Mouse (Mus musculus): ENCODE results near the gene Tspoap1. TPM values are rescaled to one million over a fixed set of nuclear protein-coding genes. Genes with fewer than 3 reads are reported as not detected.

Tspoap1 gene
- total RNA-seq, 1 experiment from 2014 or later, result 4.3 TPM

GRCm38 (mm10) chr11:87756251-87756820 lies 4.0 kb upstream of the Tspoap1 start:
- ATAC-seq (replicated peaks; ENCODE audit: insufficient number of reproducible peaks, low FRiP score, low TSS enrichment, poor library complexity, severe bottlenecking), result peak; percentile 32

- ATAC-seq (replicated peaks; ENCODE audit: insufficient number of reproducible peaks, low FRiP score, low TSS enrichment, poor library complexity, severe bottlenecking), result no peak
These were observed 3.1 kb upstream of the Tspoap1 start for GRCm38 (mm10) chr11:87757001-87757954.

GRCm38 (mm10) chr11:87758161-87758911 lies 2.0 kb upstream of the Tspoap1 start:
- no peak for ATAC-seq (replicated peaks; ENCODE audit: insufficient number of reproducible peaks, low FRiP score, low TSS enrichment, poor library complexity, severe bottlenecking)

- ATAC-seq (replicated peaks; ENCODE audit: insufficient number of reproducible peaks, low FRiP score, low TSS enrichment, poor library complexity, severe bottlenecking), result no peak
These were observed 1.3 kb upstream of the Tspoap1 start for GRCm38 (mm10) chr11:87758957-87759608.

GRCm38 (mm10) chr11:87759609-87760005 lies 734 bp upstream of the Tspoap1 start:
- peak; percentile 11 for ATAC-seq (replicated peaks; ENCODE audit: insufficient number of reproducible peaks, low FRiP score, low TSS enrichment, poor library complexity, severe bottlenecking)

- no peak for ATAC-seq (replicated peaks; ENCODE audit: insufficient number of reproducible peaks, low FRiP score, low TSS enrichment, poor library complexity, severe bottlenecking)
These were observed 910 bp downstream of the Tspoap1 start for GRCm38 (mm10) chr11:87761181-87761721.

GRCm38 (mm10) chr11:87761806-87762701 lies 1.7 kb downstream of the Tspoap1 start:
- ATAC-seq (replicated peaks; ENCODE audit: insufficient number of reproducible peaks, low FRiP score, low TSS enrichment, poor library complexity, severe bottlenecking), result no peak

GRCm38 (mm10) chr11:87762702-87763385 lies 2.5 kb downstream of the Tspoap1 start:
- ATAC-seq (replicated peaks; ENCODE audit: insufficient number of reproducible peaks, low FRiP score, low TSS enrichment, poor library complexity, severe bottlenecking), result no peak

- no peak for ATAC-seq (replicated peaks; ENCODE audit: insufficient number of reproducible peaks, low FRiP score, low TSS enrichment, poor library complexity, severe bottlenecking)
These were observed 3.2 kb downstream of the Tspoap1 start for GRCm38 (mm10) chr11:87763511-87763987.

GRCm38 (mm10) chr11:87763988-87764876 lies 3.9 kb downstream of the Tspoap1 start:
- no peak for ATAC-seq (replicated peaks; ENCODE audit: insufficient number of reproducible peaks, low FRiP score, low TSS enrichment, poor library complexity, severe bottlenecking)

GRCm38 (mm10) chr11:87768745-87769144 lies 8.4 kb downstream of the Tspoap1 start:
- no peak for ATAC-seq (replicated peaks; ENCODE audit: insufficient number of reproducible peaks, low FRiP score, low TSS enrichment, poor library complexity, severe bottlenecking)

GRCm38 (mm10) chr11:87770989-87771388 lies 10.6 kb downstream of the Tspoap1 start:
- ATAC-seq (replicated peaks; ENCODE audit: insufficient number of reproducible peaks, low FRiP score, low TSS enrichment, poor library complexity, severe bottlenecking), result peak; percentile 76

- no peak for ATAC-seq (replicated peaks; ENCODE audit: insufficient number of reproducible peaks, low FRiP score, low TSS enrichment, poor library complexity, severe bottlenecking)
These were observed 12.0 kb downstream of the Tspoap1 start for GRCm38 (mm10) chr11:87772354-87772753.

- no peak for ATAC-seq (replicated peaks; ENCODE audit: insufficient number of reproducible peaks, low FRiP score, low TSS enrichment, poor library complexity, severe bottlenecking)
These were observed 17.9 kb downstream of the Tspoap1 start for GRCm38 (mm10) chr11:87778100-87778765.

GRCm38 (mm10) chr11:87778915-87779314 lies 18.6 kb downstream of the Tspoap1 start:
- no peak for ATAC-seq (replicated peaks; ENCODE audit: insufficient number of reproducible peaks, low FRiP score, low TSS enrichment, poor library complexity, severe bottlenecking)

- ATAC-seq (replicated peaks; ENCODE audit: insufficient number of reproducible peaks, low FRiP score, low TSS enrichment, poor library complexity, severe bottlenecking), result no peak
These were observed 19.1 kb downstream of the Tspoap1 start for GRCm38 (mm10) chr11:87779392-87779791.

Measured in monocyte, adult 5-6 weeks (primary cell).